Mouse (Mus musculus) kidney, embryonic 16.5 days (tissue): ENCODE measurements around the gene Eri3. TPM values are rescaled to one million over a fixed set of nuclear protein-coding genes. Genes with fewer than 3 reads are reported as not detected.

ENCODE experiments used
- ATAC-seq: fragments of 200-750 bp; cut with Nextera tagmentation; 2 replicates; pipeline ENCODE4 v1.8.0; 2017; ENCODE audit warnings: moderate TSS enrichment; ENCODE audit not compliant: low FRiP score, low TSS enrichment
- H3K27ac ChIP-seq: fragments of 300-500 bp; sonication (generic); 2 replicates; pipeline ENCODE4 v1.5.1; 2014; ENCODE audit warnings: low read length
- H3K27me3 ChIP-seq: fragments of 300-500 bp; sonication (generic); 2 replicates; pipeline ENCODE4 v1.6.1; 2014; ENCODE audit warnings: low read length, control low read depth, mixed read lengths; ENCODE audit not compliant: insufficient read depth
- H3K36me3 ChIP-seq: fragments of 300-500 bp; sonication (generic); 2 replicates; pipeline ENCODE4 v1.6.1; 2014; ENCODE audit warnings: low read length, control low read depth, mixed read lengths; ENCODE audit not compliant: insufficient read depth
- H3K4me1 ChIP-seq: fragments of 300-500 bp; sonication (generic); 2 replicates; pipeline ENCODE4 v1.6.1; 2014; ENCODE audit warnings: low read length, control low read depth, mixed read lengths; ENCODE audit not compliant: insufficient read depth
- H3K4me2 ChIP-seq: fragments of 300-500 bp; sonication (generic); replicated peaks from 2 replicates; pipeline ENCODE4 v1.6.1; 2014; ENCODE audit warnings: low read depth, low read length
- H3K4me3 ChIP-seq: fragments of 300-500 bp; sonication (generic); 2 replicates; pipeline ENCODE4 v1.5.1; 2014; ENCODE audit warnings: mild to moderate bottlenecking, low read length
- H3K9ac ChIP-seq: fragments of 300-500 bp; sonication (generic); replicated peaks from 2 replicates; pipeline ENCODE4 v1.6.1; 2014; ENCODE audit warnings: low read length
- H3K9me3 ChIP-seq: fragments of 300-500 bp; sonication (generic); 2 replicates; pipeline ENCODE4 v1.6.1; 2016; ENCODE audit warnings: low read length, control low read depth
- WGBS: fragments of 180-500 bp; shearing (Covaris S2); extraction: QIAGEN DNeasy Blood & Tissue Kit; methylation state at CpG from one replicate; pipeline ENCODE4 v1.1.7; 2014; 5-methylcytosine and 5-hydroxymethylcytosine counted together
- polyA plus RNA-seq: library from polyadenylated mRNA; unstranded; fragments of >200 nt; fragmentation: Nextera tagmentation; extraction: Ambion mirVana; gene quantifications from 2 replicates; pipeline ENCODE4 v1.2.1, GENCODE M21; 2015

Eri3 gene
- polyA plus RNA-seq, 1 experiment from 2014 or later = 131 TPM

- Histone ChIP-seq H3K36me3 (peaks cover 3% of the 10 kb centered on the region; the same call in 1 of the 2 replicates), H3K27me3 (no peaks in the 10 kb centered on the region), H3K9ac (no peak overlapping the region), H3K4me2 (no peak overlapping the region), H3K9me3 (no peaks in the 10 kb centered on the region), H3K4me1 (peaks cover 9% of the 10 kb centered on the region; the same call in 1 of the 2 replicates), H3K4me3 (no peak overlapping the region), H3K27ac (no peak overlapping the region)
- ATAC-seq = no peak
- WGBS = 89% methylated on average over 7 of the region's 7 CpGs
Observed at GRCm38 (mm10) chr4:117634642-117635041, 84.5 kb downstream of the Eri3 start.

GRCm38 (mm10) chr4:117636152-117636551 is 86.0 kb downstream of the Eri3 start:
- H3K4me2 ChIP-seq = no peak overlapping the region
- ATAC-seq = 0 out of 2 replicates have a peak, but pooled peaks have one; percentile 23

GRCm38 (mm10) chr4:117636891-117637613 is 86.9 kb downstream of the Eri3 start:
- H3K9ac ChIP-seq = no peak overlapping the region
- no peak overlapping the region for H3K27ac ChIP-seq
- H3K27me3 ChIP-seq = no peaks in the 10 kb centered on the region
- peaks cover 3% of the 10 kb centered on the region; the same call in 1 of the 2 replicates for H3K36me3 ChIP-seq
- no peaks in the 10 kb centered on the region for H3K4me1 ChIP-seq
- no peak for ATAC-seq
- no peak overlapping the region for H3K4me2 ChIP-seq
- no peak overlapping the region for H3K4me3 ChIP-seq
- no peaks in the 10 kb centered on the region for H3K9me3 ChIP-seq
- 50% methylated on average over 22 of the region's 22 CpGs for WGBS

More at GRCm38 (mm10) chr4:117636152-117636551, 86.0 kb downstream of the Eri3 start:
- Histone ChIP-seq H3K9ac (no peak overlapping the region), H3K27me3 (no peaks in the 10 kb centered on the region), H3K4me3 (no peak overlapping the region), H3K9me3 (no peaks in the 10 kb centered on the region), H3K4me1 (no peaks in the 10 kb centered on the region), H3K27ac (no peak overlapping the region), H3K36me3 (peaks cover 3% of the 10 kb centered on the region; the same call in 1 of the 2 replicates)
- WGBS = 87% methylated on average over 4 of the region's 4 CpGs

- WGBS = 96% methylated on average over 1 of the region's 1 CpGs
- H3K36me3 ChIP-seq = no peaks in the 10 kb centered on the region; the same call in 1 of the 2 replicates
- no peak overlapping the region for H3K4me2 ChIP-seq
- no peaks in the 10 kb centered on the region for H3K27me3 ChIP-seq
- no peak overlapping the region for H3K27ac ChIP-seq
- H3K4me3 ChIP-seq = no peak overlapping the region
- peaks cover 14% of the 10 kb centered on the region for H3K4me1 ChIP-seq
- ATAC-seq = no peak
- no peaks in the 10 kb centered on the region for H3K9me3 ChIP-seq
- no peak overlapping the region for H3K9ac ChIP-seq
Observed at GRCm38 (mm10) chr4:117640925-117641703, 90.9 kb downstream of the Eri3 start.

- 0 out of 2 replicates have a peak, but pooled peaks cover 1% of the 10 kb centered on the region for H3K27me3 ChIP-seq
- no peak overlapping the region for H3K9ac ChIP-seq
- no peak overlapping the region for H3K4me3 ChIP-seq
- 91% methylated on average over 1 of the region's 1 CpGs for WGBS
- no peak overlapping the region for H3K27ac ChIP-seq
- no peaks in the 10 kb centered on the region; the same call in 1 of the 2 replicates for H3K36me3 ChIP-seq
- ATAC-seq = no peak
- no peaks in the 10 kb centered on the region for H3K9me3 ChIP-seq
- H3K4me1 ChIP-seq = peaks cover 14% of the 10 kb centered on the region
- no peak overlapping the region for H3K4me2 ChIP-seq
Observed at GRCm38 (mm10) chr4:117641804-117642203, 91.6 kb downstream of the Eri3 start.

GRCm38 (mm10) chr4:117645031-117645435 is 94.9 kb downstream of the Eri3 start:
- ATAC-seq = peak; percentile 78
- H3K27me3 ChIP-seq = 0 out of 2 replicates have a peak, but pooled peaks cover 3% of the 10 kb centered on the region
- WGBS = 34% methylated on average over 22 of the region's 22 CpGs

GRCm38 (mm10) chr4:117645859-117646258 is 95.7 kb downstream of the Eri3 start:
- no peak overlapping the region for H3K4me3 ChIP-seq
- ATAC-seq = no peak
- WGBS = 86% methylated on average over 2 of the region's 2 CpGs
- no peak overlapping the region for H3K4me2 ChIP-seq
- H3K27ac ChIP-seq = no peak overlapping the region
- no peak overlapping the region for H3K9ac ChIP-seq
- H3K27me3 ChIP-seq = 0 out of 2 replicates have a peak, but pooled peaks cover 3% of the 10 kb centered on the region
- H3K9me3 ChIP-seq = no peaks in the 10 kb centered on the region
- peaks cover 2% of the 10 kb centered on the region; the same call in 1 of the 2 replicates for H3K36me3 ChIP-seq
- peaks cover 14% of the 10 kb centered on the region for H3K4me1 ChIP-seq

More at GRCm38 (mm10) chr4:117645031-117645435, 94.9 kb downstream of the Eri3 start:
- Histone ChIP-seq H3K36me3 (peaks cover 2% of the 10 kb centered on the region; the same call in 1 of the 2 replicates), H3K4me3 (no peak overlapping the region), H3K9me3 (no peaks in the 10 kb centered on the region), H3K9ac (no peak overlapping the region), H3K27ac (no peak overlapping the region), H3K4me1 (peaks cover 14% of the 10 kb centered on the region), H3K4me2 (no peak overlapping the region)

GRCm38 (mm10) chr4:117646496-117646895 is 96.3 kb downstream of the Eri3 start:
- 88% methylated on average over 8 of the region's 8 CpGs for WGBS
- no peak for ATAC-seq

GRCm38 (mm10) chr4:117646926-117647755 is 97.0 kb downstream of the Eri3 start:
- Histone ChIP-seq H3K9ac (no peak overlapping the region), H3K4me3 (no peak overlapping the region), H3K4me2 (no peak overlapping the region), H3K27me3 (0 out of 2 replicates have a peak, but pooled peaks cover 3% of the 10 kb centered on the region), H3K4me1 (peaks cover 25% of the 10 kb centered on the region), H3K36me3 (peaks cover 2% of the 10 kb centered on the region; the same call in 1 of the 2 replicates), H3K27ac (no peak overlapping the region), H3K9me3 (no peaks in the 10 kb centered on the region)
- 82% methylated on average over 23 of the region's 23 CpGs for WGBS
- ATAC-seq = no peak

More at GRCm38 (mm10) chr4:117646496-117646895, 96.3 kb downstream of the Eri3 start:
- Histone ChIP-seq H3K36me3 (peaks cover 2% of the 10 kb centered on the region; the same call in 1 of the 2 replicates), H3K9me3 (no peaks in the 10 kb centered on the region), H3K27ac (no peak overlapping the region), H3K4me3 (no peak overlapping the region), H3K4me2 (no peak overlapping the region), H3K27me3 (0 out of 2 replicates have a peak, but pooled peaks cover 3% of the 10 kb centered on the region), H3K4me1 (peaks cover 19% of the 10 kb centered on the region), H3K9ac (no peak overlapping the region)
